Mouse (Mus musculus): ENCODE measurements around the gene Fads6.

- TF ChIP-seq CTCF (IDR thresholded peaks at IDR 0.05; ENCODE audit: low read depth) (no peak), EP300 (IDR thresholded peaks at IDR 0.05; ENCODE audit: low read depth) (no peak)
These were observed 37.1 kb upstream of the Fads6 start, which contains the start of gene Otop3 for GRCm38 (mm10) chr11:115334531-115334930.

All from heart, postnatal 0 days (tissue).